Mouse (Mus musculus): ENCODE measurements around the gene Rnft2.

GRCm38 (mm10) chr5:118223142-118223757 lies 21.7 kb downstream of the Rnft2 start:
- no peak for TF ChIP-seq EP300 (IDR thresholded peaks at IDR 0.05; ENCODE audit: low read depth)
- no peak for TF ChIP-seq CTCF (IDR thresholded peaks at IDR 0.05; ENCODE audit: low read depth)

Measured in liver, embryonic 14.5 days (tissue).